Mouse (Mus musculus): ENCODE results near the gene Muc13.
A peak's percentile ranks its signal among the peaks of the same experiment; 100 is the strongest.

Muc13 gene

DNA sequence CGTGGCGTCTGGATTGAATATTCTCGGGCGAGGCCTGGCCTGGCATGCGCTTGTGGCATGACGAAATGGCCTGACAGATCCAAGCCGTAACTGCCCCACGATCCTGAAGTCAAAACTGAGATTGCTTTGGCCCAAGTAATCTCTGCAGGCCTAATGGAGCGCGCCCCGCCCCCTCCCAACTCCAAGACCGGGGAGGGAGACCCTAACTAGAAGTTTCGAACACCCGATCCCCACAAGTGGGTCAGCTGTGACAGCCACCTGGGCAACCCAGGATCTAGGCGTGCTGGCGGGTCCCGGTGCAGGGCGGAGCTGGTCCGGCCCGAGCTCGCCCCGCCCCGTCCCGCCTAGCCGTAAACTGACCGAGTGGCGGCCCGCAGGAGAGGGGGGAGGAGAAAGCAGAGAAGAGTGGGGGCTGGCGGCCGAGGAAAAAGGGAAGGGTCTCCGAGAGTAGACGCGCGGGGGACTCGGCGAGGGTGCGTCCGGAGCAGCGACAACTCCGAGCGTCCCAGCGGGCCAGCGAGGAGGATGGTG is 35.5 kb downstream of the Muc13 start, which contains the start of gene Itgb5:
Itgb5 (plus strand) TSS at position 365 of the 531 bp plus-strand sequence.
- peak; percentile 83 for DNase-seq

DNA sequence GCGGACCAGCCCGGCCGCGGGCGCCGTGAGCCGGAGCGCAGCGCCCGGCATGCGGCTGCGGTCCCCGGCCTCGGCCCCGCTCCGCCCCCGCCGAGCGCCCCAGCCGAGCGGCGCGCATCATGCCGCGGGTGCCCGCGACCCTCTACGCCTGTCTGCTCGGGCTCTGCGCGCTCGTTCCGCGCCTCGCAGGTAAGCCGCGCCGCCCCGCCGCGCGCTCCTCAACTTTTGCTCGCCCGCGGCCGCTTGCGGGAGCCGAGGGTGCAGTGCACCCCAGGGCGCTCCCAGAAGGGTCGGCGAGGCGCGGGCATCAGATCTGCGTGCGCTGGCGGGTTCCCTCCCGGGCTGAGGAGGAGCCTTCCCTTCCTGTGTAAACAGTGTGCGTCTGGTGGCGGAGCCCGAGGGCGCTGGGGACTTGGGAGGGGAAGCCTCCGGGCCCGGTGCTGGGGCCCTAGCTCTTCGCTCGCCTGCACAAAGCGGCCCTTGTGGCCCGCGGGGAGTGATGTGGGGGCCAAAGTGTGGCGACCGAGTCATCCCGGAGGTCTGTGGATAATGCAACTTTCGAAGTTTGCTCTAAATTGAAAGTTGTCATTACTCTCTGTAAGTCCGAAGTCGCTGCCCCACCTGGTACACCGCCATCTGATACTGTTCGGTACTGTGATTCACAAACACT is 36.1 kb downstream of the Muc13 start:
- DNase-seq = peak; percentile 76

DNA sequence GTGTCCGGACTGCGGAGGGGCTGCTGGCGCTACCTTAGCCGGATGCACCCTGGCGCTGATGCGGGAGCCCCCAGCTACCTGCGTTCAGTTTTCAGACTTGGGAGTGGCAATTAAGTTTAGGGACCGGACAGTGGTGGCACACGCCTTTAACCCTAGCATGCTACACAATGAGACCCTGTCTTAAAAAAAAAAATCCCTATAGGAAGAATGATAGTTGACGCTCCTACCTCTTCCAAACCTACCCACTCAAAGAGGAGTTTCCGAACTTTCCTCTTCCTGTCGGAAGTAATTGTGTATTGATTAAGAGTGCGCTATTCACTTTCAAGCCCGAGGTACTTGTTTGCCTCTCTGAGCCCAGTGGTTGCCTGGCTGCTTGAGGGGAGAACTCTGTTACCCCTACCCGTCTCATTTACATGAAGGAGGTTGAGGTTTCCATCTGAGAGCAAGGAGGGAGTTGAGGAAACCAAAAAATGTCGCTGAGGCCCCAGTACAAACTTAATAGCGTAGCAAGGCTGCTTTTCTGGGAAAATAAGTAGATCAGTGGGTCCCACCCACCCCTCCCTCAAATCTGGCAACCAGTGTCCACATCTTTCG is 36.8 kb downstream of the Muc13 start:
- DNase-seq = no peak

DNA sequence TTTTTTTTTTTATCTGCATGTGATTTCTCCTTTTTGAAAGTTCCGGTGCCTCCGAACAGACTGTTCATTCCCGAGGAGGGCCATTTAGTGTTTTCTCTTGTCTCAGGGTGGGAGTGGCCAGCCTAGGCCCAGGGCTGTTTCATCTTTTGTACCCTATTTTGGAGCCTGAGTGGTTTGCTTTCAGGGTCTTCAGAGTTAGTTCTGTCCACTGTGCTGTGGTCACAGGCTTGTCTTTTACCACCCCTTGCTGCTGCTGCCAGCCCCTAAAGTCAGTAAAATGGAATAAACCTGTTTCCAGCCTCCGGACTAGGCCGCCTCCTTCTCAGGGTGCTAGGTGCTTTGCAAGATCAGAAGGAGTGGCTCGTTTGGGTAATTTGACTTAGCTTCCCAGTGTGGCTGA is 38.2 kb downstream of the Muc13 start:
- DNase-seq = no peak

DNA sequence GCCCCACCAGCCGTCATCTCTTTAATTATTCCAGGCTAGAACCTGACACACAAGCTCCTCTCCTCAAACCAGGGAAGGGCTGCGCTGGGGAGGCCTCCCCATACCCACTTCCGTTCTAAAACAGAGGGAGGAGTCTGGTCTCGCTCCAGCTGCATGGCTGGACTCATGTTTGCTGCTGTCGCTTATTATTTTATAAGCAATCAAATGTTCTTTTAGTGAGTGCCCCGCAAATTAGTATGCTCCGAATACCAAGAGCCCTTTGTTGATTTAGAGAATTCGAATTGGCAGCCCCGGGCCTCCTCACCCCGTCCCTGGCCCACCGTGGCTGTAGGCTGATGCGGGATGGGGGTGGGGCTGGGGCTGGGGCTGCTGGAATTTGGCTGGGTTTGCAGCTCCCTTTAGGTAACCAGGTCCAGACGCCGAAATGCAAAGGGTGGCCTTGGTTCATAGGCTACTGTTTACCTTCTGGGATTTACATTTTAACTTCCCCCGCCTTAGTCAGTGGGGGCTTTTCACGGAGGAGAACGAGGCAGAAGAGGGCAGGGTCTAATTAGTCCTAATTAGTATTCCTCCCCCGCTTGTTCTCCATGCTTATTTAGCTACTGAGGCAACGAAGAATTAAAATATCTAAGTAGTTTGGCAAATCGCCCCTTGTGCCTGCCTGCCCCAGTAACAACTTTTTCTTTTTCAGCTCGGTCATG is 39.0 kb downstream of the Muc13 start:
- peak; percentile 72 for DNase-seq

DNA sequence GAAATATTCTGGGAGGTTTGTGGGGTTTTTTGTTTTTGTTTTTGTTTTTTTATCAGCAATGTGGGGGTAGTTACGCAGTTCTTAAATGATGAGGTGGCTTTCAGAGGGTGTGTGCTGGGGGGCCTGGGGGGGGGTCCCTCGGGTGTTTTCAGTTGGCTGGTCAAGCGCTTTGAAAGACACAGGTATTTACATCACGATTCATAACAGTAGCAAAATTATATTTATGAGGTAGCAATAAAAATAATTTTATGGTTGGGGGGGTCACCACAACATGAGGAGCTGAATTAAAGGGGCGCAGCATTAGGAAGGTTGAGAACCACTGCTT is 39.6 kb downstream of the Muc13 start:
- DNase-seq = no peak

DNA sequence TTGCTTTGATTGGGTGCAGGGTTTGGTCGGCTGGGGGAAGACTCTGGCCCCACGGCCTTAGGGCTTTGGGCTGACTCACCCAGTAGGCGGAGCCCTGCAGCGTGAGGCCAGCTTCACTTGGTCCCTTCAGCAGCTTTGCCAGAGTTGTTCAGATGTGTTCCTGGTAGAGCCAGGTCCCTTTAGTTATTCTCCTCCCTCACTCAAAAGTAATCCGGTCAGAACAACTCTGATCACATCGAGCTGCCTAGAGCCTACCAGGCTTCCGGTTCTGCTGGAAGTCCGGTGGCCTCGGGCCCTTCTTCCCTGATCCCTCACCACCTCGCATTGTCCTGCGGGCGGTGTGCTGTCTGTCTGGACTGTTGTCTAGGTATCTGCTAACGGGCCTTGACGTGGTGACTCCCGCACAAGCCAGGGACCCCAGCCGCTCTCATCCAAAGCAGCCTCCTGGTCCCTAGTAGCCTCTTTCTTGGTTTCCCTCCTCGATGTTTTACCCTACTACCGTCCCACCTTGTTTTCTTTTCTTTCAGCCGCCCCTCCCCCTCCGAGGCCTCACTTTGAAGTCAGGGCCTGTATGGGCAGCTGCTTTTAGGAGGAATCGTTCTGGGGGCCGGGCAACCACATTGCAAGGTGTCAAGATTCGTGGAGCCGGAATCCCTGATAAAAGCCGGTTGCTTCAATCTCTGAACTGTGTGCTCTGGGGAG is 40.1 kb downstream of the Muc13 start:
- peak; percentile 84 for DNase-seq

DNA sequence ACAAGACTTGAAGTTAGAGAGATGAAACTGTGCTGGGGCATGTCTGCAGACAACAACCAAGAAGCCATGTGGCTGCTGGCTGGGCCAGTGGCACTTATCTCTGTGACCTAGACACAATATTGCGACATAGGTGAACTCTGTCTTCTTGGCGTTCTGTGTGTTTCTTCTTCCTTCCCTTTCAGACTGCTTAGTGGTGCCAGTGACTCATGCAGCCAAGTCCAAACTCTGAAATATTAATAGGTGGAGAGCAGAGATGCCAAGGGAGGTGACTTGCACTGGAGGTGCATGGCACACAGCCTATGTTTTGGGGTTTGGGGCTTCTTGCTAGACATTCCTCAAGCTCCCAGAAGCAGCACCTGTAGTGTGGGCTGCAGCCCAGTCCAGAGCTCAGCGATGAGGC is 42.8 kb downstream of the Muc13 start:
- no peak for DNase-seq

DNA sequence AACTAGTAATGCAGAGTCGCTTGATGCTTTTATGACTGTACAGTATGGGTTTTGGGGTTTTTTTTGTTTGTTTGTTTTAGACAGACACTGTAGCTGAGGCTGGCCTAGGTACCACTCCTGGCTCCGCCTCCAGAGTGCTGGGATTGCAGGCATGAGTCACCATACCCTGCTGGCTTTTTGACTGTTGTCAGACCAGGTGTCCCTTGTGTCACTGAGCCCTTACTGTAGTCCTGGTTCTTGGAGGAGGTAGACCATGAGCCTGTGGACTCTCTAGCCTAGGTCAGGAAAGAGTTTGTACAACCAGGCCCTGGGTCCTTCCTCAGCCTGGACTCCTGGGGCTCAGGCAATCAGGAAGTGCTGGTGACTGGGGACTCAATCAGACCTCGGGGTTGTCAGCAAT is 43.4 kb downstream of the Muc13 start:
- no peak for DNase-seq

DNA sequence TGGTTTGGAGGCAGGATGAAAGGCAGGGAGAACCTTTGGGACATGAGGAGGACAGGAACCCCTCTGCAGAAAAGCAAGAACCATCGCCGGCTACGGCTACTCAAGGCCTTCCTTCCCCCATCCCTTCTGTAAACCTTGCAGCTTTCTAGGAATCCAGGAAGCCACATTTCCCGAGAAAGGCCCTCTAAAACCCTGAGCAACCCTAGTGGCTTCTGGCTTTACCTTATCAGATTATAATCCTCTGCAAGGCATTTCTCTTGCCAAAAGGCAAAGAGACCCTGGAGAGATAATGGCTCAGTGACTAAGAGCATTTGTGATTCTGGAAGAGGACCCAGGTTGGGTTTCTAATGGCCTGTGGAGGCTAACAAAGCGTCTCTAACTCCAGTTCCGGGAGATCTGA is 46.8 kb downstream of the Muc13 start:
- no peak for DNase-seq

DNA sequence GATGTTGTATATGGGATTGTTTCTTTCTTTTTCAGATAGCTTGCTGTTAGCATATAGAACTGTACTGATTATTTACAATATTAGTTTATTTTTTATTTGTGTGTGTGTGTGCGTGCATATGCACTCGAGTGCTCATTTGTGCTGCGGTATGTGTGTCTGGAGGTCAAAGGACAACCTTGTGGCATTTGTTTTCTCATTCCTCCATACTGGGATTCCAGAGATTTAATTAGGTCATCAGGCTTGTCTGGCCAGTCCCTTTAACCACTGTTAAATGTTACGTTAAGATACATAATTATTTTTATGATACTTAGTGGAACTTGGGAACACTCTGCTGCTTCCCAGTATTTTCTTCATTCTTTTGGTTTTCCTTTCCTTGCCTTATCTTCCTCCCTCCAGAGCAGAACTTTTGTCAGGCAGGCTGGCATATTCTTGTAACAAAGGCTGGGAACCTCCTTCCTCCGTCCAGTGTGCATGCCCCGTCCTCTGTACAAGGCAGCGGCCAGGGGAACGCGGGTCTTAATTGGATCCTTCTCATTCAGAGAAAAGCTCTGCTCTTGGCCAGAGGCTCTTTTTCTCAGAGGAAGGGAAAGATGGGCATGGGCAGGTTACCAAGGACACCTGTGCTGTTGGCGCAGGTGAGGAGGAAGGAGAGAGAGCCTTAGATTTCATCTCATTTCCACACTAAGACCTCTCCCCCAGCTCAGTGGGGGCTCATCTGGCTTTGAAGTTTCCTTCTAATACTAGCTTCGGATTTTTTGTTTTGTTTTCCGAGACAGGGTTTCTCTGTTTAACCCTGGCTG is 48.4 kb downstream of the Muc13 start:
- DNase-seq = peak; percentile 16

DNA sequence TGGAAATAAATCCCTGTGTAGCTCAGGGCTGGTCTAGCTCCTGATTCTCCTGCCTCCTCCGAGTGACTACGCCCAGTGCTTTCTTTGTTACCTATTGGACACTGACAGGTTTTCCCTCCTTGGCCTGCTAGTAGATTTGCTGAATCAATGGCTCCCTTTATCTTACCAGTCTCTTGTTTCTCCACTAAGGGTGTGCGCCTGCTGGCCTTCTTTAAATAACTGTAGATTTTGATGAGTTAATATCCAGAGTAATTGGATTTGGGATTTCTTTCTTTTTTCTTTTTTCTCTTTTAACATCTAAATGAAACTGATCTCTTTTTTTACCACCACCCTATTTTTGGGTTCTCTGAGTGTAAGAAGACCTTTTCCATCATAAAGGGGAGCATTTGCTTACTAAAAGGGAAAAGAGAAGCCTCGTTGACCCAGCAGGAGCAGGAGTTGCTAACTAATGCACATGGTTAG is 50.3 kb downstream of the Muc13 start:
- DNase-seq = no peak

DNA sequence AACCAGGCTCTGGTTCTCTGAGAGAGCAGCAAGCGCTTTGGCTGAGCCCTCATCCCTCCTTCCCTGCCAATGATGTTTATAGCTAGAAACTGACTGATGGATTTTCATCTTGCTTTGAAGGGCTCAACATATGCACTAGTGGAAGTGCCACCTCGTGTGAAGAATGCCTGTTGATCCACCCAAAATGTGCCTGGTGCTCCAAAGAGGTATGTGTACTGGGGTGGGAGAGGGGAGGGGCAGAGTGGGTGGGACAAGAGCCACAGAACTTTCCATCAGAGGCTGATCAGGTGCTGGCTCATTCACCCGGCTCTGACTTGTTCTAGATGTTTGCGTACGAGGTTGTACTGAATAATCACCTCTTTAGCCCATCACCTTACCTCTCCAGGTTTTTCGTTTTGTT is 51.0 kb downstream of the Muc13 start:
- no peak for DNase-seq

DNA sequence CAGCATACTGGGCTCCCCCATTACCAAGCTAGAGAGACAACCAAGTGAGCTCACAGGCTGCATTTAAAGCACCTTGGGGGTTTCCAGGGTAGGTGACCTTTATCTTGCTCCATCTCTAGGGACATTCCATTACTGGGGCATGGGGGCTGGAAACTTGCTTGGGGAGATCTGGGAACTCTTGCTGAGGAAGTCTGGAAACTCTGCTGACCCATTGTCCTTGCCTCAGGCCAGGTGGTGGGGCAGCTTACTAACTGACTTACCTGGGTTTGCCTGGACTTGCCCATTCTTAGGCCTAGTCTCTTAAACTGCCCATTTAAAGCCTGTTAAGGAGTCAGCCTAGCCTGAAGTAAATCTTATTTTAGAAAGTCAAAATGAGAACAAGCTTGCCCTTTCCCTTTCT is 59.4 kb downstream of the Muc13 start:
- no peak for DNase-seq

DNA sequence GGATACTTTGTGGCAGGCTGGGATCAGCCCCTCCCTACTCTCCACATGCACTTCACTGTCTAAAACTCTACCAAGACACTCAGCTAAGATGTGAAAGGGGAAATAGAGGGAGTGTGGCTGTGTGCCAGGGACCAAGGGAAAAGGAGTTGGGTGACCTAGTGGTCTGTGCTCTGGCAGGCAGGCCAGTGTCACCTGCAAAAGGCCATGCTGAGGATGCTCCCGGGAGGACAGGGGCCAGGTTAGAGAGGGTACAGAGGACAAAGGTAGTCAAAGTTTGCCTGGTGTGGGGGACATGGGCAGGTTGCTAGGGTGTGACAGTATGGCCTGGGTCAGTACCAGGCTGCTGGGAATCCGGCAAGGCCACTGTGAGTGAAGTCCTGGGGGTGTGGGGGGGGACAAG is 64.9 kb downstream of the Muc13 start:
- DNase-seq = no peak

DNA sequence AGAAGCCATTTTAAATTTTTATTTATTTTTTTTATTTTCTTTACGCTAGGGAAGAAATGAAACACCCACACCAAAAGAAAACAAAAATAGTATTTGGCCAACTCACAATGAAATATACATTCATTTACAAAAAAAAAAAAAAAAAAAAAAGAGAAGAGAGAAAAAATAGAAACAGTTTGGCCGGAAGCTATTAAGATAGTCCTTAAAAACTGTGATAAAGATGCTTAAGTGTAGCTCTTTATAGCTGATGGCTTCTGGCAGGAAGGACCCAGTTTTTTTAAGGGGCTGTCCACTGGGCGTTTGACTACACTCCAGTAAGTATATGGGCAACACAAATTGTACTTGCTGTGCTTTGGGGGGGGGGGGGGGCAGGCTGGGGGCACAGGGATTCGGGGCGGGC is 65.5 kb downstream of the Muc13 start:
- no peak for DNase-seq

DNA sequence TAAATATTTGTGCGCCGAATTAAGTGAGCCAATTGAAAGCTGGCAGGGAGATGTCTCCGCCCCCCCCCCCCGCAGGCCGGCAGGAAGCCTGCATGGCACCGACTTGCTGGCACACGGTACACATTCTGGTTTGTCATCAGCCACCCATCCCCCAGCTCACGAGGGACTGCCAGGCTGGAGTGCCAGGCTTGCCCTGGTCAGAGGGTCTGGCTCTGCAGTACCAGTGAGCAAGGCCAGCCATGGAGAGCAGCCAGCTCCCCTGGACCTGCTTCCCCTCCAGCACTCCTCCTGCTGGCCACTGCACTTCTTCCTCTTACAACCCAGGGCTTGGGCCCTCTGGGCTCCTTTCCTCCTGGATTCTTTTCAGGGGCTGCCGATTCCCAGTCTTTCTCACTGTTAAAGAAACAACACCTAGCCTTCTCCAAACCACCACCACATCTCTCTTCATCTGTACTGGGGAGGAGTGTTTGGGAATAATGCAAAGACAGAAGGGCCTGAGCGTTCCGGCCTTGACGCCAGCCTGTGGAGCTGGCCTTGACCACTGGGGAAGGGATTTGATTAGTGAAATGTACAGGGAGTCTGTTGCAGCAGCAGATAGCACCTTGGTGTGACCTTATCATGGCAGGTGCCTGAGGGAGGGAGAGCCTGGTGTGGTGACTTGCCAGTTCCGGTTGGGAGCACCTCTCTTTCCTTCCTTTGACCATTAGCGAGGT is 66.3 kb downstream of the Muc13 start:
- DNase-seq = no peak

DNA sequence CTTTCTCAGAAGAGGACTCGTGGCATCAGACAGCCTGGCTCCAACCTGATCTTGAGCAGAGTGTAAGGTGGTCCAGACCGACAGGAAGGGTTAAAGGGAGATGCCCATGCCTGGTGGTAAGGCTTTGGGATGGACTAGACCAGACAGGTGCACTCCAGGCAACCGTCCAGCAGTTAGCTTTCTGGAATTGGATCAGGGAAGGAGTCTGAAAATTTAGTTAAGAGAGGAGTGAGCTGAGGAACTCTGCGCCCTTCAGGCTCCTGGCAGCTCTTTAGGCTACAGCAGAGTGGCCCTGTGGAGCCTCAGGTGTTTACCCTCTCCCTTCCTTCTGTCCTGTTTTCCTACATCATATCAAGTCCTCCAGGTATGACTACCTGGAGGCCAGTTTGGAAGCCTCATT is 68.6 kb downstream of the Muc13 start:
- no peak for DNase-seq

DNA sequence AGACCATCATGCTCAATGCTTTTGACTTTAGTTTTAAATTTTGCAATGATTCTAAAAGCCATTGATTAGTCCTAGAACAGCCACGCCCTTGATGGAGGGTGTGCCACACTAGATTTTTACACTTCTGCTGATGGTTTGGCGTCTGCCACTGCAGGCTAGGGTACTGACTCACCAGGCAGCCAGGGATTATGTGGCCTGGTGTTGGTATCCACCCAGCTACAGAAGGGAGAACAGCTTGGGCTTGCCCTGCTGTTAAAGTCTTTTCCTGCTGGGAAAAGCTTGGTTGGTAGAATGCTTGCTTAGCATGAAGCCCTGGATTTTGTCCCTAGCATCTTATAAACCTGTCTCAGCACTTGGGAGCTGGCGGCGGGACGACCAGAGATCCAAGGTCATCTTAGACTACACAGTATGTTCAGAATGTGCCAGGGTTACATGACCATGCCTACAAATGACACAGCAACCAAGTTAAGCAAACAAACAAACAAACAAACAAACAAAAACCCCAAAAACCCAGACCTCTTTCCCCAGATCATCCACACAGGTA is 69.4 kb downstream of the Muc13 start:
- DNase-seq = no peak
